Mouse (Mus musculus) hindbrain, postnatal 0 days (tissue): ENCODE measurements at regions not wholly inside any gene's neighbourhood (a gene's known extent, or its start where the extent isn't known, plus 50 kb on each side); places are given as distances from the start of the nearest gene placed in this dataset.

Source experiments
- ATAC-seq: fragments of 200-750 bp; cut with Nextera tagmentation; 2 replicates; pipeline ENCODE4 v1.8.0; 2017; ENCODE audit warnings: mild to moderate bottlenecking, moderate TSS enrichment, moderate library complexity
- DNase-seq: peaks from one replicate; pipeline ENCODE4 v3.0.0-alpha.2; 2015; ENCODE audit warnings: low spot score
- H3K27ac ChIP-seq: fragments of 300-500 bp; sonication (generic); 2 replicates; pipeline ENCODE4 v1.5.1; 2014; ENCODE audit warnings: mild to moderate bottlenecking
- H3K27me3 ChIP-seq: fragments of 300-500 bp; sonication (generic); 2 replicates; pipeline ENCODE4 v1.6.1; 2014; ENCODE audit warnings: low read length, mixed read lengths; ENCODE audit not compliant: insufficient read depth
- H3K36me3 ChIP-seq: fragments of 300-500 bp; sonication (generic); 2 replicates; pipeline ENCODE4 v1.6.1; 2014; ENCODE audit warnings: low read length, mixed read lengths; ENCODE audit not compliant: insufficient read depth
- H3K4me1 ChIP-seq: fragments of 300-500 bp; sonication (generic); 2 replicates; pipeline ENCODE4 v1.6.1; 2014; ENCODE audit warnings: antibody characterized with exemption, low read length, mixed read lengths; ENCODE audit not compliant: insufficient read depth
- H3K4me2 ChIP-seq: fragments of 300-500 bp; sonication (generic); 2 replicates; pipeline ENCODE4 v1.6.1; 2014; ENCODE audit warnings: low read depth, mild to moderate bottlenecking, low read length, moderate library complexity, mixed read lengths
- H3K4me3 ChIP-seq: fragments of 300-500 bp; sonication (generic); 2 replicates; pipeline ENCODE4 v1.5.1; 2014; ENCODE audit warnings: low read length
- H3K9ac ChIP-seq: fragments of 300-500 bp; sonication (generic); replicated peaks from 2 replicates; pipeline ENCODE4 v1.6.1; 2014; ENCODE audit warnings: mild to moderate bottlenecking, low read length, moderate library complexity, mixed read lengths
- H3K9me3 ChIP-seq: fragments of 300-500 bp; sonication (generic); 2 replicates; pipeline ENCODE4 v1.6.1; 2016; ENCODE audit warnings: low read length, mixed read lengths
- CTCF ChIP-seq: IDR thresholded peaks from 2 replicates; pipeline ENCODE4 v1.5.1; 2016; ENCODE audit warnings: antibody characterized with exemption, control low read depth, low read depth
- WGBS: fragments of 180-500 bp; shearing (Covaris S2); extraction: QIAGEN DNeasy Blood & Tissue Kit; methylation state at CpG from one replicate; pipeline ENCODE4 v1.1.7; 2014; 5-methylcytosine and 5-hydroxymethylcytosine counted together

DNA sequence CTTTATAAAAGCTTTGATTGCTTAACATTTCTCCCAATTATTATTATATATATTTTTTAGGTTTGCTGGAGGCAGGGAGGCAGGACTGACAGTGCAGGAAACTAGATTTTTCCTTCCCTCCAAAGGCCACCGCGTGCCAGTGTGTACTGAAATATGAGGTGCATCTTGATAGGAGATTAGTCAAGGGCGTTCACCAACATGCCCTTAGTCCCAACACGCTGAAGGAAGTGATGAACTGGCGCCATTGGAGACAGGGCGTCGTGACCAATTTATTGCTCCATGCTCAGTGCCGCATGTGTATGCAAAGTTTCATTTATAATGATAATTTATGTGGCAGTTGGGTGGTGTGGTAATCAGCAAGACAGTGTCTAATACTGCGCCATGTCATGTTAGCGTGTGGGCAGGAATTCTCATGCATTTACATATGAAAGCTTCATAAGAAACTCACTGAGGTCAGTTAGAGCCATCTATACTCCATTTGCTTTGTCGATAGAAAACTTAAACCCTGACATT, 66.2 kb downstream of the Isl1 start:
- ATAC-seq = no peak
- Histone ChIP-seq H3K36me3 (no peaks in the 10 kb centered on the region), H3K9me3 (no peaks in the 10 kb centered on the region), H3K27me3 (no peaks in the 10 kb centered on the region), H3K4me3 (no peak overlapping the region), H3K9ac (no peak overlapping the region), H3K4me1 (no peaks in the 10 kb centered on the region), H3K27ac (no peak overlapping the region), H3K4me2 (no peak overlapping the region)
- 73% methylated on average over 11 of the region's 11 CpGs for WGBS
- no peak for DNase-seq
- TF ChIP-seq CTCF = no peak

DNA sequence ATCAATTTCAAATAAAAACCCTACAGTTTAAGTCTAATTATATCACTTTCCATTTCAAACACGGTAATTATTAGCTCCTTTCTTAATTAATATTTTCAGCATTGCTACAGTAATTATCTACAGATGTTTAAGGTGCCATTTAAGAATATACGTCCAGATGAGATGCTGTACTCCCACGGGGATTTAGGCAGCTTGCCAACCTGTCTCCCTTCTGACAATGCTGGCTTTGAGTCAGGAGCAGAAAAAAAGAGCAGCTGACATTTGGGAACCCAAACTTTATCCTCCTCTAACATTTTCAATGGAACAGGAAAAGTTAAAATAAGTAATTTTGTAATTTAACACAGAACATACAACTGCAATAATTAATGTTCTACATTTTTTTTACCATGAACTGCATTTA, 94.4 kb downstream of the Isl1 start:
- DNase-seq (peak; percentile 41), ATAC-seq (no peak)
- TF ChIP-seq CTCF = no peak

DNA sequence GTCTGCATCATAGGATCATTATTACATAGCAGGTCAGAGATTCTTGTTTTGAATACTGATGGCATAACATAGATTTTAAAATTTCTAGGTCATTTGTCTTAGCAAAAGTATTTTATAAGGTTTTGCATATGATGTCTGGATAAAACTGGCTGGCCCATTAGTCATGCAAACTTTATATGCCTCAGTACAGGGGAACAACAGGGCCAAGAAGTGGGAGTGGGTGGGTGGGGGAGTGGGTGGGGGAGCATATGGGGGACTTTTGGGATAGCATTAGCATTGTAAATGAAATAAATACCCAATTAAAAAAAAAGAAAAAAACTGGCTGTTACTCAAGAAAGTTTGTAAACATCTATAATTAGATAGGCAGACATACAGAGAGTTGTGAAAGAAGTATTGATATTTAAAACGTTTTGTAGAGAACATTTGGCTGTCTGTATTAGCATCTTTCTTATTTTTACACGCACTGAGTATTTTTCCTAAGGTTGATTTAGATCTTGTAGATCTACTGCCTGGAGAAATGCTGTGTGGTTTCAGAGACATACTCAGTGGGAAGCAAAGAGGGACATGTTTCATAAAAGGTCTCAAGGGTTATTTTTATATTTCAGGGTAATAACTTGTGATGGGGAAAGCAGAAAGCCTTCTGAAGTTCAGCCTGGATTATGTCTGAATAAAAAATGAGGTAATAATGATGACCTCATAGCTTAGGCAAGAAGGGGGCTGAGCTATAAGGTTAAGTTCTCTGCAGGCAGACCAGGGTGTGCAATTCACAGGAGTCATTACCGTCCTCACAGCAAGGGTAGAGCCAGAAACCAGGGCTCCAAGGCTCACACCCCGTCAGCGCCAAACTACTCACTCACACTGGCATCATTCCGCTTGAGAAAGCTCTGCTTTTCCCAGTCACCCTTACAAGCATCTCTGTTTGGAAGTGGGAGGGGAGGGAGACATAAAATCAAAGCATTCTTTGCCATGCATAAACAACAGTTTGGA, 95.4 kb downstream of the Isl1 start:
- no peaks in the 10 kb centered on the region for H3K27me3 ChIP-seq
- no peaks in the 10 kb centered on the region for H3K4me1 ChIP-seq
- WGBS = 39% methylated on average over 6 of the region's 6 CpGs
- H3K27ac ChIP-seq = no peak overlapping the region
- no peak for ATAC-seq
- no peaks in the 10 kb centered on the region for H3K9me3 ChIP-seq
- H3K4me3 ChIP-seq = no peak overlapping the region
- H3K9ac ChIP-seq = no peak overlapping the region
- no peak overlapping the region for H3K4me2 ChIP-seq
- no peak for DNase-seq
- no peaks in the 10 kb centered on the region for H3K36me3 ChIP-seq
- no peak for TF ChIP-seq CTCF

More for the DNA sequence above, 94.4 kb downstream of the Isl1 start:
- no peak overlapping the region for H3K4me2 ChIP-seq
- no peaks in the 10 kb centered on the region for H3K36me3 ChIP-seq
- H3K4me3 ChIP-seq = no peak overlapping the region
- no peak overlapping the region for H3K9ac ChIP-seq
- no peaks in the 10 kb centered on the region for H3K27me3 ChIP-seq
- no peaks in the 10 kb centered on the region for H3K9me3 ChIP-seq
- no peak overlapping the region for H3K27ac ChIP-seq
- no peaks in the 10 kb centered on the region for H3K4me1 ChIP-seq
- WGBS = 19% methylated on average over 3 of the region's 3 CpGs

DNA sequence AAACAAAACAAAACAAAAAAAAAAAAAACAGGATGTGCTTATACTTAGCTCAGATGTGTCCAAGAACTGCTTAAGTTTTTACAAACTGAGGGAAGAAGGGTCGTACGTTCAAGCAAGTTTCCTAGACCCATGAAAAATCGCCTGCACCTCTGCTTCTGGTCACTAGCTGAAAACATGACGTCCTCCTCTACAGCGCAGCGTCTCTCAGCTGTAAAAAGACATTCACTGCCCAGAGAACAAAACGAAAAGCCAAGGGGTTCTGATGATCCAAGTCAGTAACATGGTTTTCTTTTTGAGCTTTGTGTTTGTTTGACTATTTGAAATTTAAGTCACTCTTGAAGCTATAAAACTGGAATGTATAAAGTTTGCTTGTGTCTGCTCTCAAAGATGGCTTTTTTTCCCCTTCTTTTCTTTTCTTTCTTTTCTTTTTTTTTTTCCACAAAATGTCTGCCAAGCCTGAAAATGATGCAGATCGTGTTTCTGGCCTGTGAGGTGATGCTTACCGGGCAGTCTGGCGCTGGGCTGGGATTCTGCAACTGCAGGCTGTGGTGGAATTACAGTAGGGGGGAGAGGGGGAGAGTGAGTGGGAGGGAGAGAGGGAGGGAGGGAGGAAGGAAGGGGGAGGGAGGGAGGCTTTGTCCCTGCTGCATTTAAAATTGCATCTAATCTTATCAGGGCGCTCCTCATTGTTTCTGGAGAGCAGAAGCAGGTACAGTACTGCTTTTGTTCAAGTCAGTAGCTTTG, 108.1 kb downstream of the Isl1 start:
- Histone ChIP-seq H3K27me3 (no peaks in the 10 kb centered on the region), H3K9ac (no peak overlapping the region), H3K4me3 (peak overlapping the region; percentile 13; the same call in 1 of the 2 replicates), H3K36me3 (no peaks in the 10 kb centered on the region), H3K4me2 (peak overlapping the region; percentile 48), H3K9me3 (no peaks in the 10 kb centered on the region), H3K4me1 (no peaks in the 10 kb centered on the region), H3K27ac (no peak overlapping the region)
- WGBS = 4% methylated on average over 11 of the region's 11 CpGs
- 0 out of 2 replicates have a peak, but pooled peaks have one; percentile 49 for ATAC-seq
- TF ChIP-seq CTCF = no peak
- peak; percentile 16 for DNase-seq

DNA sequence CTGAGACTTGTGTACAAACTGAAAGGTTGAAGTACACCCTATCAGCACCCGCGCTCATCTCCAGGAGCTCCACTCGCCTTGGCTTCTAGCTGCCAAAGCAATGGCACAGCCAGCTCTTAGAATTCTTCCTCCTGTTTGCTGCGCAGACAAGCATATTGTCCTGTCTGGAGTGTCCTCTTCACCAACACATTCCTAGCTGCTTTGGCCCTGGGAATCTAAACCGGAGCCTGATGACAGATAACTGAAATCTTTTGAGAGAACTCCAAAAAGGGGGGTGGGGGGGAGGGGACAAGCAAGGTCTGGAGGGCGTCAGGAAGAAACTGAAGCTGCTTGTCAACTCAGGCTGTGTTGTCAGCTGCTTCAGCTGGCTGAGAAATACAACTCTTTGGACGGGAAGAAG, 122.4 kb downstream of the Isl1 start:
- H3K9ac ChIP-seq = no peak overlapping the region
- H3K9me3 ChIP-seq = no peaks in the 10 kb centered on the region
- no peak overlapping the region for H3K27ac ChIP-seq
- H3K4me2 ChIP-seq = no peak overlapping the region
- WGBS = 72% methylated on average over 7 of the region's 7 CpGs
- H3K4me1 ChIP-seq = no peaks in the 10 kb centered on the region
- no peak for TF ChIP-seq CTCF
- no peak for DNase-seq
- H3K4me3 ChIP-seq = no peak overlapping the region
- H3K36me3 ChIP-seq = no peaks in the 10 kb centered on the region
- ATAC-seq = no peak
- no peaks in the 10 kb centered on the region for H3K27me3 ChIP-seq

DNA sequence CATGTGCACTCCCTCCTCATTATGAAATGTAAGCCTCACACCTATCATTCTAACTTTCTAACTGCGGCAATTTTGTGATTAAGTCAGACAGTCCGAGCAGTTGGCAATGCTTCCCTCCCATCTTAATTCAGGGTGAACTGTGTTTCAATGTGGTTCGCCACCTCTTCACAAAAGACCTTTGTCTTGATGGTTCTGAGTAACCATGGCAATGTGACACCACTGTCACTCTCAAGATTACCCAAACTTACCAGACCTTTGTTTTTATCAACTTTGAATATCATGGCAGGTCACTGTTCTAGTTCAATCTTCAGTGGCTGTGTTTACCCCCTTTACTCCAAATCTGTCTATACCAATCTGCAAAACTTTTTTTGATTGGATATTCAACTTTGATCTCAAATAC, 131.7 kb downstream of the Isl1 start:
- DNase-seq (no peak), ATAC-seq (no peak)
- H3K9ac ChIP-seq = no peak overlapping the region
- no peaks in the 10 kb centered on the region for H3K4me1 ChIP-seq
- H3K9me3 ChIP-seq = no peaks in the 10 kb centered on the region
- no peak overlapping the region for H3K4me3 ChIP-seq
- H3K36me3 ChIP-seq = no peaks in the 10 kb centered on the region
- WGBS = 18% methylated on average over 3 of the region's 3 CpGs
- H3K27ac ChIP-seq = no peak overlapping the region
- no peak for TF ChIP-seq CTCF
- H3K27me3 ChIP-seq = no peaks in the 10 kb centered on the region
- H3K4me2 ChIP-seq = no peak overlapping the region
